20 mouse cellular contexts compared by ENCODE assay signal in the genomic region with DNA sequence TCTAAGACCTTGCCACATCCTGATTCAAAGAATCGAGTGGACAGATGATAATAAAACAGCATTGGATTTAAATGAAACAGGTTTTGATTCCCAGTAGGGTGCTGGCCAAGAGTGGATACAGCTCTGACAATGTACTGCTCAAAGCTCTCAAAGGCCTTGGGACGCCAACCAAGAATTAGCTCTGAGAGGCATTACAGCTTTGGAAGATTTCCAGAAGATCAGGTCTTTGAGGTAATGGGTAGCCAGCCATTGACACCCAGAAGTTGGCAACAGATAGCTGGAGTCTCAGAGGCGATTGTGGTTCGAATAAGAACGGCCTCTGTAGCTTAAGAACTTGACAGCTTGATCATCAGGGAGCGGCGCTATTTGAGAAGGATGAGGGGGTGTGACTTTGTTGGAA. TPM values are rescaled to one million over a fixed set of nuclear protein-coding genes. Genes with fewer than 3 reads are reported as not detected.
DNase-seq lines count a peak whose midpoint lies in the region; ATAC-seq and TF ChIP-seq lines count a peak whose summit lies in the region.
"Had no signal": no experiment of that assay in that cellular context is flagged by ENCODE, and none has a peak within 500 bp of the region (broad histone marks: within the 10 kb centered on the region; RNA-seq: fewer than 3 reads in every experiment).

No protein-coding gene starts in this region.

- no peak for ATAC-seq in liver, embryonic 13.5 days (ENCODE audit: low read depth)
- ATAC-seq in liver, postnatal 0 days, result no peak

- DNase-seq in kidney, adult 11 months, result peak; percentile 58
- DNase-seq in kidney, postnatal 4 days, result no peak
- no peak for DNase-seq in liver, embryonic 13.5 days
- no peak for DNase-seq in liver, postnatal 0 days
- peak; percentile 9 for DNase-seq in c-Kit-positive CD71-positive TER-119-positive erythroid progenitor cells, embryonic 14.5 days (ENCODE audit: low spot score)
- peak; percentile 42 to 72 for DNase-seq in kidney, postnatal 36 days
- no peak for DNase-seq in thymus, postnatal 0 days (ENCODE audit: low spot score)
- DNase-seq: adrenal gland, postnatal 25 days; cerebellum, adult 8-10 months; lung, embryonic 14.5 days; lung, postnatal 36 days; right cerebral cortex, adult 18-20 months had no signal

- H3K36me3 ChIP-seq in liver, embryonic 13.5 days, result 0 out of 2 replicates have a peak, but pooled peaks cover 3% of the 10 kb centered on the region
- no peaks in the 10 kb centered on the region for H3K36me3 ChIP-seq in liver, postnatal 0 days (replicated peaks; ENCODE audit: insufficient read depth, low read length)
- H3K36me3 ChIP-seq: heart, embryonic 10.5 days had no signal

- H3K9ac ChIP-seq in liver, embryonic 13.5 days, result no peak overlapping the region
- H3K9ac ChIP-seq in liver, postnatal 0 days (replicated peaks), result no peak overlapping the region
- H3K9ac ChIP-seq: forebrain, embryonic 12.5 days; limb, embryonic 12.5 days; lung, embryonic 14.5 days; neural tube, embryonic 13.5 days had no signal

- 79% methylated on average over 7 of the region's 7 CpGs for WGBS in liver, embryonic 13.5 days (ENCODE audit: insufficient replicate concordance)
- WGBS in liver, postnatal 0 days (ENCODE audit: insufficient replicate concordance), result 74% methylated on average over 7 of the region's 7 CpGs

- H3K27ac ChIP-seq in liver, embryonic 13.5 days, result peak overlapping the region; percentile 77
- H3K27ac ChIP-seq in liver, postnatal 0 days (ENCODE audit: low read depth), result no peak overlapping the region
- H3K27ac ChIP-seq: forebrain, embryonic 12.5 days; heart, embryonic 10.5 days; hindbrain, embryonic 10.5 days; limb, embryonic 12.5 days; neural tube, embryonic 13.5 days; stomach, postnatal 0 days had no signal

- no peak for TF ChIP-seq EP300 in liver, postnatal 0 days (IDR thresholded peaks at IDR 0.05; ENCODE audit: low read depth)

- TF ChIP-seq CTCF in liver, postnatal 0 days (IDR thresholded peaks at IDR 0.05; ENCODE audit: low read depth), result no peak

- peaks cover 41% of the 10 kb centered on the region for H3K4me1 ChIP-seq in liver, embryonic 13.5 days (replicated peaks)
- no peaks in the 10 kb centered on the region; the same call in 1 of the 2 replicates for H3K4me1 ChIP-seq in liver, postnatal 0 days (ENCODE audit: insufficient read depth)

- no peaks in the 10 kb centered on the region for H3K9me3 ChIP-seq in liver, embryonic 13.5 days (replicated peaks)
- no peaks in the 10 kb centered on the region for H3K9me3 ChIP-seq in liver, postnatal 0 days (ENCODE audit: low read length)
- H3K9me3 ChIP-seq: forebrain, embryonic 12.5 days; heart, embryonic 10.5 days; hindbrain, embryonic 10.5 days; limb, embryonic 12.5 days; neural tube, embryonic 13.5 days had no signal

- no peak overlapping the region for H3K4me2 ChIP-seq in liver, embryonic 13.5 days
- H3K4me2 ChIP-seq in liver, postnatal 0 days (ENCODE audit: low read depth, low read length), result no peak overlapping the region
- H3K4me2 ChIP-seq: forebrain, embryonic 12.5 days; limb, embryonic 12.5 days; lung, embryonic 14.5 days; neural tube, embryonic 13.5 days had no signal

- no peak overlapping the region for H3K4me3 ChIP-seq in liver, embryonic 13.5 days (replicated peaks)
- H3K4me3 ChIP-seq in liver, postnatal 0 days (ENCODE audit: low read depth, low read length), result no peak overlapping the region
- H3K4me3 ChIP-seq: forebrain, embryonic 12.5 days; heart, embryonic 10.5 days; hindbrain, embryonic 10.5 days; limb, embryonic 12.5 days; neural tube, embryonic 13.5 days had no signal

- peaks cover 24% of the 10 kb centered on the region for H3K27me3 ChIP-seq in liver, embryonic 13.5 days
- no peaks in the 10 kb centered on the region for H3K27me3 ChIP-seq in liver, postnatal 0 days (ENCODE audit: insufficient read depth, low read length)
- H3K27me3 ChIP-seq: forebrain, embryonic 12.5 days; limb, embryonic 12.5 days; neural tube, embryonic 13.5 days had no signal

RNA-seq across cellular contexts. Expression of gene Mgat3, which starts 8.0 kb away (rescaled TPM):
- 0.44 and 0.58 TPM in 2 replicates for polyA plus RNA-seq in liver, embryonic 13.5 days (2015; fragmentation: Nextera tagmentation; extraction: Ambion mirVana)
- 0.12 and 0.14 TPM in 2 replicates for polyA plus RNA-seq in liver, postnatal 0 days (2015; fragmentation: Nextera tagmentation; extraction: Ambion mirVana)
- polyA plus RNA-seq in thymus, postnatal 0 days (2015; fragmentation: Nextera tagmentation; extraction: Ambion mirVana), result 4.7 and 5.0 TPM in 2 replicates

RNA-seq across cellular contexts. Expression of gene Tab1, which starts 48.6 kb away (rescaled TPM):
- polyA plus RNA-seq in liver, embryonic 13.5 days (2015; fragmentation: Nextera tagmentation; extraction: Ambion mirVana), result 12.5 and 12.9 TPM in 2 replicates
- polyA plus RNA-seq in liver, postnatal 0 days (2015; fragmentation: Nextera tagmentation; extraction: Ambion mirVana), result 7.0 and 7.5 TPM in 2 replicates
- 37.3 and 38.2 TPM in 2 replicates for polyA plus RNA-seq in thymus, postnatal 0 days (2015; fragmentation: Nextera tagmentation; extraction: Ambion mirVana)

RNA-seq across cellular contexts. Expression of gene Mief1, which starts 52.3 kb away (rescaled TPM):
- polyA plus RNA-seq in liver, embryonic 13.5 days (2015; fragmentation: Nextera tagmentation; extraction: Ambion mirVana), result 18.4 and 21.5 TPM in 2 replicates
- polyA plus RNA-seq in liver, postnatal 0 days (2015; fragmentation: Nextera tagmentation; extraction: Ambion mirVana), result 8.5 and 8.6 TPM in 2 replicates
- 25.3 and 27.7 TPM in 2 replicates for polyA plus RNA-seq in thymus, postnatal 0 days (2015; fragmentation: Nextera tagmentation; extraction: Ambion mirVana)

RNA-seq across cellular contexts. Expression of gene AC140267.1, which starts 54.1 kb away (rescaled TPM):
- not detected in 2 replicates for polyA plus RNA-seq in liver, embryonic 13.5 days (2015; fragmentation: Nextera tagmentation; extraction: Ambion mirVana)
- polyA plus RNA-seq in liver, postnatal 0 days (2015; fragmentation: Nextera tagmentation; extraction: Ambion mirVana), result not detected in 2 replicates
- polyA plus RNA-seq in thymus, postnatal 0 days (2015; fragmentation: Nextera tagmentation; extraction: Ambion mirVana), result not detected in 2 replicates
- polyA plus RNA-seq: forebrain, embryonic 12.5 days; heart, postnatal 0 days; hindbrain, embryonic 10.5 days; intestine, embryonic 14.5 days; lung, embryonic 14.5 days; stomach, postnatal 0 days had no signal

Comparison
In these comparisons a context has a peak if more than half of its experiments do, and no peak if none do; other contexts are left out.
1. DNase-seq: peak in kidney, adult 11 months (single experiment), c-Kit-positive CD71-positive TER-119-positive erythroid progenitor cells, embryonic 14.5 days (single experiment) and kidney, postnatal 36 days (2 of 2); none in kidney, postnatal 4 days (0 of 2), liver, embryonic 13.5 days (single experiment), liver, postnatal 0 days (single experiment) and thymus, postnatal 0 days (single experiment).